Mouse (Mus musculus) right cerebral cortex, postnatal 14 days (tissue): Measurements from ENCODE around the gene Gtsf1l.

ENCODE experiments used
- DNase-seq: peaks from one replicate; pipeline ENCODE4 v3.0.0; 2022

Gene Gtsf1l

DNA sequence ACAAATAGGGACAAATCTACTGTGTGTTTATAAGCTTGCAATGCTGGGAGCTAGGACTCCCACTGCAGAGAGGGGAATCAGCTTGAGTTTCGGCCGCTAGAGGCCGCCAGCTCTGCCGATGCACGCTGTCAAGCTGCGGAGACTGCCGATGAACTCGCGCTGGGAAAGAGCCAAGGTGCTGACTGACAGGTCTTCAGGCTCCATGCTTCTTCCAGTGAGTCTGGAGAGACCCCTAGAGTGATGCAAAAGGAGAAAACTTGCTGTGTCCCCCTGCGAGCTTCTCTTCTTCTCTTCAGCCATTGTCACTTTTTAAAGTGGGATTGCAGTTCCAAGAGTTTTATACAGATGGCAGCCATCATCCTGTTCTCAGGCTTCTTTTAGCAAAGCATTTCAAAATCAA is 39.5 kb downstream of the Gtsf1l start:
- DNase-seq: peak; percentile 73

DNA sequence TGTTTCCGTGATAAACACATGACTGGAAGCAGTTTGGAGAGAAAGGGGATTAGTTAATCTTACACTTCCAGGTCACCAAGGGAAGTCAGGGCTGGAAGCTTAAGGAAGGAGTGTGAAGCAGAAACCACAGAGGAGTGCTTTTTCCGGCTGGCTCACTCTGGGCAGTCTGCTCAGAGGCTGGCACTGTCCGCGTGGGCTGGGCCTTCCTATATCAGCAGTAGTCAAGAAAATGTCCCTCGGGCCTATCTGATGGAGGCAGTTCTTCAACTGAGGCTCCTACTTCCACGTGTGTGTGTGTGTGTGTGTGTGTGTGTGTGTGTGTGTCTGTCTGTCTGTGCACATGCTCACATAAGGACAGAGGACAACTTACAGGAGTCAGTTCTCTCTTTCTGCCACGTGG is 47.7 kb downstream of the Gtsf1l start:
- DNase-seq: no peak
